Mouse (Mus musculus) splenic B cell, adult 2 months (primary cell): Measurements from ENCODE around the gene Galnt4.
"Not testable (repeated sequence)": the region's sequence is repeated elsewhere in the genome, so short reads cannot be mapped to it uniquely, and the experiment has no call there.

Experiments
- DNase-seq: peaks from one replicate; pipeline ENCODE4 v3.0.0-alpha.2; 2011; ENCODE audit warnings: low read depth, low spot score
- H3K27me3 ChIP-seq: 2 replicates; pipeline ENCODE4 v1.6.1; 2012; ENCODE audit warnings: mild to moderate bottlenecking, low read length, moderate library complexity, mixed read lengths; ENCODE audit not compliant: control insufficient read depth, poor library complexity, insufficient read depth, severe bottlenecking
- H3K36me3 ChIP-seq: 2 replicates; pipeline ENCODE4 v1.6.1; 2012; ENCODE audit warnings: mild to moderate bottlenecking, low read length, moderate library complexity, mixed read lengths; ENCODE audit not compliant: control insufficient read depth, poor library complexity, insufficient read depth, severe bottlenecking

Gene Galnt4

GRCm38 (mm10) chr10:99157697-99158096 lies 49.7 kb downstream of the Galnt4 start:
- H3K36me3 ChIP-seq, DNase-seq, H3K27me3 ChIP-seq: not testable (repeated sequence)

GRCm38 (mm10) chr10:99161987-99162582 lies 54.1 kb downstream of the Galnt4 start:
- Histone ChIP-seq H3K27me3 (no peaks in the 10 kb centered on the region), H3K36me3 (peaks cover 6% of the 10 kb centered on the region; the same call in 1 of the 2 replicates)
- peak; percentile 74 for DNase-seq
